Mouse (Mus musculus) forebrain, embryonic 12.5 days (tissue): ENCODE data around the gene Zzz3. TPM values are rescaled to one million over a fixed set of nuclear protein-coding genes. Genes with fewer than 3 reads are reported as not detected.

Experiments used
- polyA plus RNA-seq: library from polyadenylated mRNA; unstranded; fragments of >200 nt; fragmentation: Nextera tagmentation; extraction: Ambion mirVana; gene quantifications from 2 replicates; pipeline ENCODE4 v1.2.1, GENCODE M21; 2016

Gene Zzz3
- polyA plus RNA-seq, 1 experiment from 2014 or later = 51.7 TPM

Other genes starting within 250 kb of the Zzz3 start
- gene Gipc2, start 229.2 kb upstream of the Zzz3 start, polyA plus RNA-seq = 1.4 and 2.1 TPM in 2 replicates
- 26.6 and 28.7 TPM in 2 replicates for gene Dnajb4, start 185.2 kb upstream of the Zzz3 start, polyA plus RNA-seq
- 437 and 443 TPM in 2 replicates for gene Fubp1, start 185.1 kb upstream of the Zzz3 start, polyA plus RNA-seq
- gene Nexn, start 129.1 kb upstream of the Zzz3 start, polyA plus RNA-seq = 3.4 and 6.3 TPM in 2 replicates
- 25.5 and 27.9 TPM in 2 replicates for gene Miga1, start 55.1 kb upstream of the Zzz3 start, polyA plus RNA-seq
- gene Usp33, start 49.0 kb upstream of the Zzz3 start, polyA plus RNA-seq = 67.4 and 72.9 TPM in 2 replicates